Mouse (Mus musculus): ENCODE results near the gene Casq1.
A peak's percentile ranks its signal among the peaks of the same experiment; 100 is the strongest.

GRCm38 (mm10) chr1:172204814-172205740 lies 14.6 kb downstream of the Casq1 start:
- no peak for TF ChIP-seq CTCF (IDR thresholded peaks at IDR 0.05; ENCODE audit: borderline replicate concordance, insufficient read depth, low read length)
- TF ChIP-seq POLR2A (IDR thresholded peaks at IDR 0.05; ENCODE audit: low read depth, low read length) = peak; percentile 42; the same call in 1 of the 2 replicates
